Mouse (Mus musculus) midbrain, embryonic 12.5 days (tissue): ENCODE data around the gene Clrn3. TPM values are rescaled to one million over a fixed set of nuclear protein-coding genes. Genes with fewer than 3 reads are reported as not detected.

Source experiments
- ATAC-seq: fragments of 200-750 bp; cut with Nextera tagmentation; 2 replicates; pipeline ENCODE4 v1.8.0; 2017; ENCODE audit warnings: low read depth, moderate TSS enrichment, moderate library complexity; ENCODE audit not compliant: low FRiP score
- H3K27ac ChIP-seq: fragments of 300-500 bp; sonication (generic); replicated peaks from 2 replicates; pipeline ENCODE4 v1.5.1; 2016; ENCODE audit warnings: mild to moderate bottlenecking
- H3K27me3 ChIP-seq: fragments of 300-500 bp; sonication (generic); 2 replicates; pipeline ENCODE4 v1.6.1; 2016; ENCODE audit warnings: mild to moderate bottlenecking
- H3K36me3 ChIP-seq: fragments of 300-500 bp; sonication (generic); 2 replicates; pipeline ENCODE4 v1.6.1; 2016
- H3K4me1 ChIP-seq: fragments of 300-500 bp; sonication (generic); 2 replicates; pipeline ENCODE4 v1.6.1; 2016
- H3K4me2 ChIP-seq: fragments of 300-500 bp; sonication (generic); replicated peaks from 2 replicates; pipeline ENCODE4 v1.6.1; 2016; ENCODE audit warnings: mild to moderate bottlenecking, moderate library complexity
- H3K4me3 ChIP-seq: fragments of 300-500 bp; sonication (generic); 2 replicates; pipeline ENCODE4 v1.5.1; 2016; ENCODE audit warnings: mild to moderate bottlenecking
- H3K9ac ChIP-seq: fragments of 300-500 bp; sonication (generic); replicated peaks from 2 replicates; pipeline ENCODE4 v1.6.1; 2016; ENCODE audit warnings: mild to moderate bottlenecking, moderate library complexity
- H3K9me3 ChIP-seq: fragments of 300-500 bp; sonication (generic); 2 replicates; pipeline ENCODE4 v1.6.1; 2016; ENCODE audit warnings: mild to moderate bottlenecking
- WGBS: fragments of 180-500 bp; shearing (Covaris S2); methylation state at CpG from one replicate; pipeline ENCODE4 v1.1.7; 2016; 5-methylcytosine and 5-hydroxymethylcytosine counted together
- polyA plus RNA-seq: library from polyadenylated mRNA; unstranded; fragments of >200 nt; fragmentation: Nextera tagmentation; extraction: Ambion mirVana; gene quantifications from 2 replicates; pipeline ENCODE4 v1.2.1, GENCODE M21; 2016

Gene Clrn3
- polyA plus RNA-seq, 1 experiment from 2014 or later = not detected

DNA sequence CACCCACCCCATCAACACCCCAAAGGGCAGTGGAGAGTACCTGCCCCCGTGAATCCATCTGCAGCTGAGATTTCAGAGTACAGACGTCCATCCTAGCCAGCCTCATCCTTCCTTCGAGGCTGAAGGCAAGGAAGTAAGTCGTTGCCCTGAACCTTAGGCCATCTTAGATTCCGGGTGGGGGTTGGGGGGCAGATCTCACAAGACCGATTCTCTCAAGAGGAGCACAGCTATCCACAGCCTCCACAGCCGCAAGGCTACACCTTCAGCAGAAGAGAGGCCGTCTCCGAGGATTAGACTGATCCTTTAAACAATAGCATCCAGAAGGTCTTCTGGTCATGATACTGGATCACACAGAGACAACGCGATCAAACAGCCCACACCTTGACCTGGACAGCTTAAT, 44.1 kb downstream of the Clrn3 start:
- peaks cover 77% of the 10 kb centered on the region for H3K27me3 ChIP-seq
- WGBS = 24% methylated on average over 11 of the region's 11 CpGs
- H3K9me3 ChIP-seq = no peaks in the 10 kb centered on the region
- H3K4me3 ChIP-seq = no peak overlapping the region
- ATAC-seq = no peak
- no peak overlapping the region for H3K27ac ChIP-seq
- peaks cover 41% of the 10 kb centered on the region for H3K4me1 ChIP-seq
- H3K4me2 ChIP-seq = no peak overlapping the region
- H3K9ac ChIP-seq = no peak overlapping the region
- H3K36me3 ChIP-seq = no peaks in the 10 kb centered on the region

DNA sequence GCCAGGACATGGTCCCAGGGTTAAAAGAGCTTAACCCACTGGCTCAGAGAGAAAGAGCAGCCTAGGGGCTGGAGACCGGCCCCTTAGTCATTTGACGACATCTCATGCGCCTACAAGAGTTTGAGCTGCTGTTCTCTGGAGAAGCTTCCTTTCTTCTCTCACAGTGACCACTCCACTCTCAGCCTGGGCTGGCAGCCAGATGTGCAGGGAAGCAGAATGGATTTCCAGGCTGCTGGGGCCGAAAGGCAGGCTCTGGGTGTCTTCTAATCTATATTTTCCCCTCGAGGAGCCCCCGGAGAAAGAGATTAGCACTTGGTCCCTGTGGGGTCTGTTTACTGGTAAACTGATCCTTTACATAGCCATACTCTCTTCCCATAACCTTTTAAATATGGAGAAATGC, 44.7 kb downstream of the Clrn3 start:
- peaks cover 73% of the 10 kb centered on the region for H3K27me3 ChIP-seq
- H3K27ac ChIP-seq = no peak overlapping the region
- no peak overlapping the region for H3K9ac ChIP-seq
- no peaks in the 10 kb centered on the region for H3K9me3 ChIP-seq
- H3K36me3 ChIP-seq = no peaks in the 10 kb centered on the region
- H3K4me3 ChIP-seq = no peak overlapping the region
- no peak overlapping the region for H3K4me2 ChIP-seq
- no peak for ATAC-seq
- H3K4me1 ChIP-seq = peaks cover 47% of the 10 kb centered on the region
- 41% methylated on average over 6 of the region's 6 CpGs for WGBS

DNA sequence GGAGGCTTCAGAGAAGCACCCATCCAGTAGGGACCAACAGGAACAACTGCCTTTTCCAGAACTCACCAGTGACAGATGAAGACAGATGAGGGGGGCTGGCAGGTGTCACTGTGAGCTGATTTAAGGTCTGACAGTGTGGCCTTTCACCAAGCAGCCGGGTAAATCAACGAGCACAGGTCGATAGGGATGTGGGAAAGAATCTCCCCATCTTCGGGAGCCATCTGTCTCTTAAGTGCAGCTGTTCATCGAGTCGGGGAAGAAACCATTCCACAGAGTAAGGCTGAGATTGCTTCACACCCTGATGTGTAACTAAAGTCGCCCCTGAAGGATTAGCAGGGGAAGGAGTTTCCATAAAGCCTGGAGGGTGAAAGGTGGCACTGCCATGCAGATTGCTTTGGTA, 47.3 kb downstream of the Clrn3 start:
- Histone ChIP-seq H3K4me3 (no peak overlapping the region), H3K9ac (no peak overlapping the region), H3K27me3 (peaks cover 72% of the 10 kb centered on the region), H3K4me1 (peaks cover 38% of the 10 kb centered on the region), H3K9me3 (no peaks in the 10 kb centered on the region), H3K36me3 (no peaks in the 10 kb centered on the region), H3K27ac (no peak overlapping the region), H3K4me2 (no peak overlapping the region)
- 80% methylated on average over 7 of the region's 7 CpGs for whole genome bisulfite sequencing
- ATAC-seq = no peak

DNA sequence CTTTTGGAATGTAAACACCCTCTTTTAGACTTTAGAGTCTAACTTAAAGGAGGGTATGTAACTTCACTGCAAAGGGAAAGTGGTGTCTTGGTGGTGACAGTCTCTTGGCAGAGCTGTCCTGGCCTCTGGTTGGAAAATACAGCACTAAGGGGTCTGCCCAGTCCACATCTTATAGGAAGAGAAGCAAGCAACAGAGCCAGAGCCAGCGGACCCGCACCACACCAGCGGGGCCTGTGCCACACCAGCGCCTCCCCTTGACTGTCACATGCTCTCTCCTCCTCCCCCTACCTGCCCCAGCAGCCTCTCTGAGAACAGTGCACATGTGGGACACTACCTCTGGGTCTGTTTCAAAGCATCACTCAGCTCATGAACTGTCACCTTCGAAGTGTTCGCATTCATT, 48.5 kb downstream of the Clrn3 start:
- ATAC-seq = peak; percentile 35
- peaks cover 74% of the 10 kb centered on the region for H3K27me3 ChIP-seq
- no peak overlapping the region for H3K4me3 ChIP-seq
- peaks cover 26% of the 10 kb centered on the region for H3K4me1 ChIP-seq
- H3K9ac ChIP-seq = no peak overlapping the region
- H3K4me2 ChIP-seq = no peak overlapping the region
- no peaks in the 10 kb centered on the region for H3K9me3 ChIP-seq
- 68% methylated on average over 6 of the region's 6 CpGs for whole genome bisulfite sequencing
- no peaks in the 10 kb centered on the region for H3K36me3 ChIP-seq
- H3K27ac ChIP-seq = no peak overlapping the region

DNA sequence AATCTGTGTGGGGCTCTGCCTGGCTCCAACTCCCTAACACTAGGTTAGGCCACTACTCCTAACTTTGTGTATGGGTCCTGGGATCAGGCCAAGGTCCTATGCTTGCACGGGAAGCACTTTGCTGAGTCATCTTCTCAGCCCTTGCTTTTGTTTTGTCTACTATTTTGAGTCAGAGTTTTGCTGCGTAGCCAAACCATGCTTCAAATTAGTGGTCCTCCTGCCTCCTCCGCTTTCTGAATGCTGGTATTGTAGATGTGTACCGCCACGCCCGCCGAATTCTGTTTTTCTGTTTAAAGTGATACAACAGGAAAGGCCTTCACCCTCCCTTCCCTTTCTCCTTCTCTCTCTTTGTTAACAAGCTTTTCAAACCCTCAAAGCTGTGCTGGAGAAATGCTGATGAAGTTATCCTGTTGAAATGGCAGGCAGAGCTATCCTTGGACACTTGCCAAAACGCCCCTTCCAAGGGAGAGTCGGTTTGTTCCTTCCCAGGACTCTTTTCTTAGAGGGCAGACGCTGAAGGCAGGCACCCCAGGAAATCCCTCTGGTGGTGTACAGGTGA, 49.1 kb downstream of the Clrn3 start:
- Histone ChIP-seq H3K4me1 (peaks cover 21% of the 10 kb centered on the region), H3K4me3 (no peak overlapping the region), H3K27me3 (peaks cover 69% of the 10 kb centered on the region), H3K9ac (no peak overlapping the region), H3K4me2 (0 out of 2 replicates have a peak overlapping the region, but pooled peaks have one; percentile 7), H3K27ac (0 out of 2 replicates have a peak overlapping the region, but pooled peaks have one; percentile 49), H3K36me3 (no peaks in the 10 kb centered on the region), H3K9me3 (no peaks in the 10 kb centered on the region)
- peak; percentile 64 for ATAC-seq
- 34% methylated on average over 10 of the region's 10 CpGs for WGBS

DNA sequence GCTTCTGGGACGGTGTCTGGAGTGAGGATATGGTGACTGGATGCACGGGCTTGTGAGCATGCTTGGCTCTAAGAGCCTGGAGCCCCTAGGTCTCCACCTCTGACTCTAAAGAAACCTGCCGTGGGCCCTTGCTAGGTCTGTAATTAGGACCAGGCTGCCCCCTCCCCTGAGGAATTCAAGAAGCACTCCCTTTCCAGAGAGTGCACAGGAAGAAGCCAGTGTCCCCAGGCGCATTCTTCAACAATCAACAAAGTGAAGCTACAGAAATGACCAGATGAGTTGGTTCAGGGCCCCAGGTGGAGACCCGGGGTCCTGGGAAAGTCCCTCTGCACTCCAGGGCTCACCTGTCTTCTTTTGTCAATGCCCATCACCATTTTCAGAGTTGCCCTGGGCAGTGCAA, 51.2 kb downstream of the Clrn3 start:
- Histone ChIP-seq H3K4me1 (peaks cover 15% of the 10 kb centered on the region), H3K4me3 (no peak overlapping the region), H3K9me3 (no peaks in the 10 kb centered on the region), H3K36me3 (no peaks in the 10 kb centered on the region), H3K4me2 (no peak overlapping the region), H3K27me3 (peaks cover 50% of the 10 kb centered on the region), H3K9ac (no peak overlapping the region), H3K27ac (no peak overlapping the region)
- WGBS = 62% methylated on average over 5 of the region's 5 CpGs
- ATAC-seq = no peak

DNA sequence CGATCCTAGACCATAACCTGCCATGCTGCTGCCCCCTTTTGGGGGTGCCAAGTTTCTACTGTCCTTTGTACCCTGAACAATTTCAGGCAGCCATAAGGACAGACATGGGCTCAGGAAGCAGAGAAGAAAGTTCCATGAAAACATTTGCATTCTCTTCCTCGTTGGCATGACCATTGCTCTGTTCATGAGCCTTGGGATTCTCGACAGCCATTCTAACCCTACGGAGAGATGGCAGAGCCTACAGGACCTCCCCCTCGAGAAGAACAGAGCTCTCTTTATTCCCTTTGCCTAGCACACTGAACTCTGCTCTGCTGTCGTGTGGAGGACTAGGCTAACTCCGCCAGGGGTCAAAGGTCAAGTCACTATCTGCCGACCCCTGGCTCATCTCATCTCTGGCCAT, 52.5 kb downstream of the Clrn3 start:
- Histone ChIP-seq H3K4me1 (peaks cover 15% of the 10 kb centered on the region), H3K27me3 (peaks cover 43% of the 10 kb centered on the region), H3K36me3 (no peaks in the 10 kb centered on the region), H3K27ac (no peak overlapping the region), H3K9me3 (no peaks in the 10 kb centered on the region), H3K4me2 (no peak overlapping the region), H3K9ac (no peak overlapping the region), H3K4me3 (no peak overlapping the region)
- ATAC-seq = no peak
- WGBS = 49% methylated on average over 8 of the region's 8 CpGs

DNA sequence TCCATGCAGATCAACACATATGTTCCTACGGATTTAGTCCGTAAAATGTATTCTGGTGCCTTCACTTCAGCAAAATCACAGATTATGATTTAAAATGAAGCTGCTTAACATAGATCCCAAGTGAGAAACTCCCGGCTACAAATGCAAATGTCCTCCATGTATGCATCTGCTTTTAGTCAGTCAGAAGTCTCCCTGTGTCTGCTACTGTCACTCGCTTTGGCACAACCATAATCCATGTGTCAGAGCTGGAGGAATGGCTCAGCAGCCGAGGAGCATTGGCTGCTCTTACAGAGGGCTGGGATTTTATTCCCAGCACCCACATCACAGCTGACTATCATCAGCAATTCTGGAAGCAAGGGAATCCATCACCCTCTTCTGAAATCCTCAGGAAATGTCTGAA, 58.1 kb downstream of the Clrn3 start:
- no peak for ATAC-seq
- peaks cover 24% of the 10 kb centered on the region for H3K27me3 ChIP-seq
- 85% methylated on average over 5 of the region's 5 CpGs for WGBS
- H3K9ac ChIP-seq = no peak overlapping the region
- H3K4me3 ChIP-seq = no peak overlapping the region
- H3K4me1 ChIP-seq = peaks cover 9% of the 10 kb centered on the region
- no peaks in the 10 kb centered on the region for H3K9me3 ChIP-seq
- no peak overlapping the region for H3K27ac ChIP-seq
- no peak overlapping the region for H3K4me2 ChIP-seq
- H3K36me3 ChIP-seq = no peaks in the 10 kb centered on the region

DNA sequence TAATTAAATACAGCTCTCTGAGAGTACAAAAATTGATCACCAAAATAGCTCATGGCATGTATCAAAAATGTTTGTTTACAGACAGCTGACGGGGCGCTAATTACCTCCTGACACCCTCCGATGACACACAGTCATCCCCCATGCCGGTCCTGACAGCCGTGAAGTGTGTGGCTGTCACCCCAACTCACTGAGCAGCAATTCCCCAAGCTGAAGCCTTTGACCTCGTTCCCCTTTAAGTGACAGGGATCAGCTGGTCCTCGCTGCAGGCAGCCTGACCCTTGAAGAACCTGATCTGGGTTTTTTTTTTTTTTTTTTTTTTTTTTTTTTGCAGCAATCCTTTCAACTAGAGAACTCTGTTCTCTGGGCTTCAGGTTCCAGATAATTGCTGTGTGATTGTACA, 59.8 kb downstream of the Clrn3 start:
- Histone ChIP-seq H3K27me3 (peaks cover 29% of the 10 kb centered on the region), H3K4me3 (no peak overlapping the region), H3K9ac (no peak overlapping the region), H3K36me3 (no peaks in the 10 kb centered on the region), H3K4me1 (peaks cover 14% of the 10 kb centered on the region), H3K27ac (no peak overlapping the region), H3K4me2 (no peak overlapping the region), H3K9me3 (no peaks in the 10 kb centered on the region)
- WGBS = 43% methylated on average over 7 of the region's 7 CpGs
- no peak for ATAC-seq

DNA sequence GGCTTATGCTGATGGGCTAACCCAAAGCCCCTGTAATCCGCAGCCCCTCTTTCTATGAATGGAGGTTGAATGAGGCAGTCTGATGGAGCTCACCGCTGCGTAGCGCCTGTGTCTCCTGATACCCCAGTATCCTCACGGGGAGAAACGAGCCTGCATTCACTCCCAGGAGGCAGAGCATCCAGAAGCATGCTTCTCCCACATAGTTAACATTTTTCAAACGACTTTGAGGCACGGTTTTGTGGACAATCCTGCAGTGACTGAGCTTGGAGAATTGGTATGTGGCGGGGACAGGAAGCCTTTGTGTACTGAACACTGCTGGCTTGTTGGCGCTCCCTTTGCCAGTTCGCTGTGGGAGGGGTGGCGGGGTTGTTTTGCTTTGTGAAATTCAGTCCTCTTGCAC, 63.2 kb downstream of the Clrn3 start:
- H3K4me2 ChIP-seq = peak overlapping the region; percentile 48
- peak overlapping the region; percentile 21; the same call in 1 of the 2 replicates for H3K4me3 ChIP-seq
- H3K4me1 ChIP-seq = peaks cover 14% of the 10 kb centered on the region
- H3K27me3 ChIP-seq = peaks cover 25% of the 10 kb centered on the region
- H3K9me3 ChIP-seq = no peaks in the 10 kb centered on the region
- H3K27ac ChIP-seq = peak overlapping the region; percentile 52
- ATAC-seq = peak; percentile 69
- 9% methylated on average over 12 of the region's 12 CpGs for WGBS
- no peaks in the 10 kb centered on the region for H3K36me3 ChIP-seq
- peak overlapping the region; percentile 41; the same call in 1 of the 2 replicates for H3K9ac ChIP-seq

DNA sequence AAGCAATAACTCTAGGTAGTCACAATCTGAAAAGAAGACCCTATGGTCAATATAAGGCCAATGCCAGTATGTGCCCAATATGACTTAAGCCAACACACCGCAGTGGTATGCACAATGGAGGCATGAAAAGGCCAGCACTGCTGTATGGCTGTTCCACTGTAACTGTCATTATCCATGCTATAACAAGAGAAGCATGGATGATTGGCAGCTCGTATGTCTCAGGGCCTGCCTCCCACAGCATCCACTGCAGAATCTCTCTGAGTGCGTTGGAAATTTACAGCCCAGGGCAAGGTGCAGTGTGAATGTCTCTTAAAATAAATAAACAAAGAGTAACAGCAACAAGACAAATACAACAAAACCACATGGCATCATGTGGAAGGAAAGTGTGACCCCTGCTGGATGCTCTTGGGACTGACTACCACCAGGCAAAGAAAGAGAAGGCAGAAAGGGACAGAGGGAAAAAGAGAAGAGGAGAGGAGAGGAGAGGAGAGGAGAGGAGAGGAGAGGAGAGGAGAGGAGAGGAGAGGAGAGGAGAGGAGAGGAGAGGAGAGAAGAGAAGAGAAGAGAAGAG, 63.7 kb downstream of the Clrn3 start:
- H3K4me3 ChIP-seq = no peak overlapping the region
- peak overlapping the region; percentile 48 for H3K4me2 ChIP-seq
- 50% methylated on average over 3 of the region's 3 CpGs for WGBS
- ATAC-seq = peak; percentile 44; the same call in 1 of the 2 replicates
- H3K36me3 ChIP-seq = no peaks in the 10 kb centered on the region
- peaks cover 14% of the 10 kb centered on the region for H3K4me1 ChIP-seq
- H3K9me3 ChIP-seq = no peaks in the 10 kb centered on the region
- H3K27ac ChIP-seq = peak overlapping the region; percentile 52
- peaks cover 25% of the 10 kb centered on the region for H3K27me3 ChIP-seq
- 0 out of 2 replicates have a peak overlapping the region, but pooled peaks have one; percentile 11 for H3K9ac ChIP-seq
